Mouse (Mus musculus) kidney, embryonic 14.5 days (tissue): ENCODE data around the gene Rps29. TPM values are rescaled to one million over a fixed set of nuclear protein-coding genes. Genes with fewer than 3 reads are reported as not detected.

Experiments
- ATAC-seq: fragments of 200-750 bp; cut with Nextera tagmentation; 2 replicates; pipeline ENCODE4 v1.8.0; 2017; ENCODE audit warnings: moderate number of reproducible peaks, mild to moderate bottlenecking, moderate TSS enrichment, moderate library complexity; ENCODE audit not compliant: low FRiP score, low TSS enrichment
- H3K27ac ChIP-seq: fragments of 300-500 bp; sonication (generic); 2 replicates; pipeline ENCODE4 v1.5.1; 2014; ENCODE audit warnings: low read depth, mild to moderate bottlenecking, low read length, moderate library complexity, mixed read lengths
- H3K27me3 ChIP-seq: fragments of 300-500 bp; sonication (generic); 2 replicates; pipeline ENCODE4 v1.6.1; 2014; ENCODE audit warnings: mild to moderate bottlenecking, low read length; ENCODE audit not compliant: control insufficient read depth, insufficient read depth
- H3K36me3 ChIP-seq: fragments of 300-500 bp; sonication (generic); 2 replicates; pipeline ENCODE4 v1.6.1; 2014; ENCODE audit warnings: low read length, mixed read lengths; ENCODE audit not compliant: control insufficient read depth, insufficient read depth
- H3K4me1 ChIP-seq: fragments of 300-500 bp; sonication (generic); 2 replicates; pipeline ENCODE4 v1.6.1; 2014; ENCODE audit warnings: low read length, mixed read lengths; ENCODE audit not compliant: control insufficient read depth, insufficient read depth
- H3K4me2 ChIP-seq: fragments of 300-500 bp; sonication (generic); replicated peaks from 2 replicates; pipeline ENCODE4 v1.6.1; 2014; ENCODE audit warnings: low read depth, mild to moderate bottlenecking, low read length
- H3K4me3 ChIP-seq: fragments of 300-500 bp; sonication (generic); 2 replicates; pipeline ENCODE4 v1.5.1; 2014; ENCODE audit warnings: mild to moderate bottlenecking, low read length
- H3K9ac ChIP-seq: fragments of 300-500 bp; sonication (generic); 2 replicates; pipeline ENCODE4 v1.6.1; 2014; ENCODE audit warnings: low read depth, mild to moderate bottlenecking, low read length, moderate library complexity
- H3K9me3 ChIP-seq: fragments of 300-500 bp; sonication (generic); 2 replicates; pipeline ENCODE4 v1.6.1; 2016; ENCODE audit warnings: low read length; ENCODE audit not compliant: control insufficient read depth
- WGBS: fragments of 180-500 bp; shearing (Covaris S2); extraction: QIAGEN DNeasy Blood & Tissue Kit; methylation state at CpG from one replicate; pipeline ENCODE4 v1.1.7; 2014; 5-methylcytosine and 5-hydroxymethylcytosine counted together
- microRNA-seq: library from miRNA; unstranded; fragments of <30 nt; microRNA quantifications from one replicate; pipeline ENCODE4, GENCODE M21; 2016
- polyA plus RNA-seq: library from polyadenylated mRNA; unstranded; fragments of >200 nt; fragmentation: Nextera tagmentation; extraction: Ambion mirVana; gene quantifications from 2 replicates; pipeline ENCODE4 v1.2.1, GENCODE M21; 2014

Gene Rps29
- polyA plus RNA-seq, 1 experiment from 2014 or later = 1,793 TPM

GRCm38 (mm10) chr12:69127626-69128025, 31.4 kb downstream of the Rps29 start:
- Histone ChIP-seq H3K4me3 (no peak overlapping the region), H3K4me2 (no peak overlapping the region), H3K9me3 (no peaks in the 10 kb centered on the region), H3K27ac (no peak overlapping the region), H3K9ac (no peak overlapping the region), H3K36me3 (no peaks in the 10 kb centered on the region), H3K27me3 (no peaks in the 10 kb centered on the region), H3K4me1 (no peaks in the 10 kb centered on the region)
- ATAC-seq = no peak
- WGBS = 83% methylated on average over 3 of the region's 3 CpGs

- Histone ChIP-seq H3K9me3 (no peaks in the 10 kb centered on the region), H3K4me1 (no peaks in the 10 kb centered on the region)
- 85% methylated on average over 5 of the region's 5 CpGs for WGBS
Measured at GRCm38 (mm10) chr12:69127170-69127569, 31.8 kb downstream of the Rps29 start.

DNA sequence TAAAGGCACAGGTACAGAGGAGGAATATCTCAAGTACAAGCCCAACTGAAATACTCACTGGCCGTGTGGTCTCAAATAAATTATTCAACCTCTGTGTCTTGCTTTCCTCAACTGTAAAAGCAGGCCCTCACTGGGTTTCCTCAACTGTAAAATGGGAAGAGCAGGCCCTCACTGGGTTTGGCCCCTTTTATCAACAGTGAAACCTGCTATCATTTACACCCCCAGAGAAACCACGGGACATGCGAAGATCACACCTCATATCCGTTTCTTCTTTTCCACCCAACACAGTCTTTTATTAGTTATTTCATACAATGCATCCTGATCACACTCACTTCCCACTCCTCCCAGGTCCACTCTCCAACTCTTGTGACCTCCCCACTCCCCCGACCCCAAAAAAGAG, 33.9 kb downstream of the Rps29 start:
- ATAC-seq = no peak
- H3K4me2 ChIP-seq = no peak overlapping the region
- H3K4me3 ChIP-seq = no peak overlapping the region
- no peak overlapping the region for H3K27ac ChIP-seq
- no peaks in the 10 kb centered on the region for H3K4me1 ChIP-seq
- H3K9me3 ChIP-seq = no peaks in the 10 kb centered on the region
- 93% methylated on average over 5 of the region's 5 CpGs for WGBS
- no peaks in the 10 kb centered on the region for H3K36me3 ChIP-seq
- no peak overlapping the region for H3K9ac ChIP-seq
- H3K27me3 ChIP-seq = no peaks in the 10 kb centered on the region

More at GRCm38 (mm10) chr12:69127170-69127569, 31.8 kb downstream of the Rps29 start:
- Histone ChIP-seq H3K27me3 (no peaks in the 10 kb centered on the region), H3K36me3 (no peaks in the 10 kb centered on the region), H3K27ac (no peak overlapping the region), H3K9ac (no peak overlapping the region), H3K4me2 (no peak overlapping the region), H3K4me3 (no peak overlapping the region)
- ATAC-seq = no peak

DNA sequence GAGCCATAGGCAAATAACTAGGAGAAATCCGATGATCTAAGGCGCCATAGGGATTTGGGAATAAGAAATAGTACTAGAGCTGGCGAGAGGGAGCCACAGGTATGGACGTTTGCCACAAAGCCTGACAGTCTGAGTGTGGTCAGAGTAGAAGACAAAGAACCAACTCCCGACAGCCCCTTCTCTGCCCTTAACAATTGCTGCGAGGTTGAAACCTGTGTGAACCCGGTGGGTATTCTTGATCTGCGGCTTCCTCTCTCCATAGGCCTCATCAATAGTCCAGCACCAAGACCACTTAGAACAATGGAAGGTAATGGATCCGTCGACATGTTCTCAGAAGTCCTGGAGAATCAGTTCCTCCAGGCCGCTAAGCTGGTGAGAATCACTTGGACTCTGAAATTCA, 36.2 kb downstream of the Rps29 start:
- Histone ChIP-seq H3K9ac (no peak overlapping the region), H3K27me3 (no peaks in the 10 kb centered on the region), H3K4me1 (no peaks in the 10 kb centered on the region), H3K36me3 (no peaks in the 10 kb centered on the region), H3K9me3 (no peaks in the 10 kb centered on the region), H3K27ac (no peak overlapping the region), H3K4me2 (no peak overlapping the region), H3K4me3 (no peak overlapping the region)
- 93% methylated on average over 11 of the region's 11 CpGs for WGBS
- ATAC-seq = no peak

DNA sequence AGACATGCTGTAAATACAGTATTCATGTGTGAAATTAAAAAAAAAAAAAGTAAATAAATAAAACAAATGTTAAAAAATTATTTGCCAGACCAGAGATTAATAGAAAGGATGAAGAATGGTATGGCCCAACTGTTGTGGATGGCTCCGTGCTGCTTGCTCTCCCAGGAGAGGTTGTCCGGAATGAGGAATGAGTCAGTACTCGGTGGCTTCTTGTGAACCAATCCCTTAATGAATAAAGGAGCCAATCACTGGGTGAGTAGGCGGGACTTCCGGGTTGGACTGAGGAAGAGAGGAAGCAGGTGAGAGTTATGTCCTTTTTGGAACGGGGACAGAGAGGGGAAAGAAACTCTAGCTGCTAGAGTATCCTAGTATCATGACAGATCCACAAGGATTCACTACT, 39.1 kb downstream of the Rps29 start:
- no peaks in the 10 kb centered on the region for H3K9me3 ChIP-seq
- no peak for ATAC-seq

More for the DNA sequence above, 39.1 kb downstream of the Rps29 start:
- Histone ChIP-seq H3K36me3 (no peaks in the 10 kb centered on the region), H3K4me1 (no peaks in the 10 kb centered on the region), H3K4me3 (no peak overlapping the region), H3K4me2 (no peak overlapping the region), H3K27me3 (no peaks in the 10 kb centered on the region), H3K9ac (no peak overlapping the region), H3K27ac (no peak overlapping the region)
- 88% methylated on average over 6 of the region's 6 CpGs for WGBS

Small RNA genes lying within 50 kb of the gene (microRNA-seq; reads per million reads assigned to microRNA genes)
- gene Gm47287 (not detected), gene Gm47295 (not detected)

Other genes starting within 250 kb of the Rps29 start
- gene Lrr1, start 9.6 kb upstream of the Rps29 start, polyA plus RNA-seq = 26.3 and 33.0 TPM in 2 replicates
- gene Rpl36al, start 24.9 kb upstream of the Rps29 start, polyA plus RNA-seq = 642 and 884 TPM in 2 replicates
- 44.1 and 56.4 TPM in 2 replicates for gene Mgat2, start 25.0 kb upstream of the Rps29 start, polyA plus RNA-seq
- gene Gm49383, start 37.9 kb upstream of the Rps29 start, polyA plus RNA-seq = 33.4 and 37.1 TPM in 2 replicates
- 8.6 and 10.5 TPM in 2 replicates for gene Dnaaf2, start 39.2 kb upstream of the Rps29 start, polyA plus RNA-seq
- 29.8 and 35.0 TPM in 2 replicates for gene Gm49384, start 45.1 kb upstream of the Rps29 start, polyA plus RNA-seq
- gene Pole2, start 69.0 kb upstream of the Rps29 start, polyA plus RNA-seq = 32.1 and 39.0 TPM in 2 replicates
- gene Klhdc1, start 82.0 kb upstream of the Rps29 start, polyA plus RNA-seq = 4.6 and 5.7 TPM in 2 replicates
- 161 and 174 TPM in 2 replicates for gene Klhdc2, start 137.5 kb upstream of the Rps29 start, polyA plus RNA-seq
- 91.4 and 92.5 TPM in 2 replicates for gene Nemf, start 198.0 kb upstream of the Rps29 start, polyA plus RNA-seq
- 59.7 and 75.0 TPM in 2 replicates for gene Arf6, start 213.0 kb upstream of the Rps29 start, polyA plus RNA-seq
- gene Gm9887, start 213.3 kb upstream of the Rps29 start, polyA plus RNA-seq = 1.3 and 2.9 TPM in 2 replicates